Mouse (Mus musculus): ENCODE measurements around the gene Epb41l2. TPM values are rescaled to one million over a fixed set of nuclear protein-coding genes. Genes with fewer than 3 reads are reported as not detected.

The Epb41l2 gene
- polyA plus RNA-seq, 1 experiment from 2014 or later = 17.2 TPM

DNA sequence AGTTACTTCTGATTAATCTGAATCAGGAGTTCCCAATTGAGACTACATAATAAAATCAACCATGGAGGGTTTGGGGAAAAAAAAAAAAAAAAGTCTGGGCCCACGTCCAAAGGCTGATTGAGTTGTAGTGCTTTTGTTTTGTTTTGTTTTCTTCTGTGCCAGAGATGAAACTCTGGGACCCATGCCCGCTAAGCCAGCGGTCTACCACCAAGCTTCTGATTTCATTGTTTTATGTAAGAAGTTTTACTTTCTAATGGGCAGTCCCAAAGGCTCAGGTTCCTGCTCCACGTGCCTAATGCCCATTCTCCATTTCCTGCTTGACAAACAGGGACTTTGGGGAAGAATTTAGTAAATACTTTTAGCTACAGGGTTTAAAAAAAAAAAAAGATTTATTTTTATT, 33.9 kb upstream of the Epb41l2 start:
- H3K27me3 ChIP-seq (replicated peaks; ENCODE audit: control insufficient read depth, insufficient read depth, low read length) = no peaks in the 10 kb centered on the region
- ATAC-seq = peak; percentile 37; the same call in 1 of the 2 replicates
- no peak overlapping the region for H3K4me2 ChIP-seq (ENCODE audit: low read length)
- no peak overlapping the region for H3K27ac ChIP-seq (ENCODE audit: low read depth, low read length)
- H3K4me3 ChIP-seq (ENCODE audit: low read depth, low read length) = no peak overlapping the region
- H3K36me3 ChIP-seq (ENCODE audit: control insufficient read depth, insufficient read depth, low read length) = no peaks in the 10 kb centered on the region
- DNase-seq (ENCODE audit: low spot score) = peak; percentile 77
- 12% methylated on average over 4 of the region's 4 CpGs for WGBS
- H3K9ac ChIP-seq (ENCODE audit: low read length) = no peak overlapping the region
- no peaks in the 10 kb centered on the region for H3K9me3 ChIP-seq (replicated peaks; ENCODE audit: control insufficient read depth, low read length)
- H3K4me1 ChIP-seq (ENCODE audit: control insufficient read depth, insufficient read depth, low read length) = no peaks in the 10 kb centered on the region

GRCm38 (mm10) chr10:25327511-25327910, 32.1 kb upstream of the Epb41l2 start:
- Histone ChIP-seq H3K27me3 (replicated peaks; ENCODE audit: control insufficient read depth, insufficient read depth, low read length) (no peaks in the 10 kb centered on the region), H3K36me3 (ENCODE audit: control insufficient read depth, insufficient read depth, low read length) (no peaks in the 10 kb centered on the region), H3K9me3 (replicated peaks; ENCODE audit: control insufficient read depth, low read length) (no peaks in the 10 kb centered on the region), H3K4me2 (ENCODE audit: low read length) (no peak overlapping the region), H3K9ac (ENCODE audit: low read length) (no peak overlapping the region), H3K4me3 (ENCODE audit: low read depth, low read length) (no peak overlapping the region), H3K4me1 (ENCODE audit: control insufficient read depth, insufficient read depth, low read length) (no peaks in the 10 kb centered on the region), H3K27ac (ENCODE audit: low read depth, low read length) (no peak overlapping the region)
- ATAC-seq (no peak), DNase-seq (ENCODE audit: low spot score) (no peak)
- WGBS = 78% methylated on average over 6 of the region's 6 CpGs

- Histone ChIP-seq H3K9ac (ENCODE audit: low read length) (no peak overlapping the region), H3K27me3 (replicated peaks; ENCODE audit: control insufficient read depth, insufficient read depth, low read length) (no peaks in the 10 kb centered on the region), H3K4me1 (ENCODE audit: control insufficient read depth, insufficient read depth, low read length) (no peaks in the 10 kb centered on the region), H3K36me3 (ENCODE audit: control insufficient read depth, insufficient read depth, low read length) (no peaks in the 10 kb centered on the region), H3K4me3 (ENCODE audit: low read depth, low read length) (no peak overlapping the region), H3K27ac (ENCODE audit: low read depth, low read length) (no peak overlapping the region), H3K4me2 (ENCODE audit: low read length) (no peak overlapping the region), H3K9me3 (replicated peaks; ENCODE audit: control insufficient read depth, low read length) (no peaks in the 10 kb centered on the region)
- ATAC-seq (no peak), DNase-seq (ENCODE audit: low spot score) (no peak)
- 91% methylated on average over 7 of the region's 7 CpGs for WGBS
These were observed 29.5 kb upstream of the Epb41l2 start for GRCm38 (mm10) chr10:25330094-25330493.

GRCm38 (mm10) chr10:25331321-25332049, 28.1 kb upstream of the Epb41l2 start:
- Histone ChIP-seq H3K36me3 (ENCODE audit: control insufficient read depth, insufficient read depth, low read length) (no peaks in the 10 kb centered on the region), H3K27ac (ENCODE audit: low read depth, low read length) (no peak overlapping the region), H3K4me3 (ENCODE audit: low read depth, low read length) (no peak overlapping the region), H3K4me1 (ENCODE audit: control insufficient read depth, insufficient read depth, low read length) (no peaks in the 10 kb centered on the region), H3K9me3 (replicated peaks; ENCODE audit: control insufficient read depth, low read length) (no peaks in the 10 kb centered on the region), H3K9ac (ENCODE audit: low read length) (no peak overlapping the region), H3K4me2 (ENCODE audit: low read length) (no peak overlapping the region), H3K27me3 (replicated peaks; ENCODE audit: control insufficient read depth, insufficient read depth, low read length) (no peaks in the 10 kb centered on the region)
- ATAC-seq (no peak), DNase-seq (ENCODE audit: low spot score) (no peak)
- 60% methylated on average over 9 of the region's 9 CpGs for WGBS

DNA sequence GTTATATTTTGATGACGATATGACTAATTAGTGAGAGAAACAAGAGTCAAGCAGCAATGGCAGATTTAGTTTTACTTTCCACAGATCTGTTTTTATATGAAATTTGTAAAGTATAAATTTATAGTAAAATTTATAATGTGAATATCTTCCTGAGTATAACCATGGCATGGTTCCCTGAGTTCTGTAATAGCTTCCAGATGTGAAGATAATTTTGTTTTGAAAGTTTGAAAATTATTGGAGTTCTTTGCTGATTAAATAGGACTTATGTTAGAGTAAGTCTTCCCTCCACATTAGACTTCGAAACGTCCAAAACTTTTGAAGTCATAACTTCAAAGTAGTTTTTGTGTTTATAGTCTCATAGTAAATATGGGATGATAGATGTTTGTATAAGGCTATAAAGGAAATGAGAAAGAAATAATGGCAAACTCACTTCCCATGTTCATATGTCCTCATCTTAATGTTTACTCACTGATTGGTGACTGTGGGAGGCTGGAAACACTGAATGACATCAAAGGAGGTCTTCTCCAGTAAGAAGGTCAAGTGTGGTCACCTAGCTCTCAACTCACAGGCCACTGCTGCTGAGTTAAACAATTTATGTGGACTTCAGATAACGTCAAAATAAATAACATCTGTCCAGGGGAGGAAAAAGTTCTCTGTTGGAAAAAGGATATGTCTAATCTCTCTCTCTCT, 26.1 kb upstream of the Epb41l2 start:
- H3K9me3 ChIP-seq (replicated peaks; ENCODE audit: control insufficient read depth, low read length) = no peaks in the 10 kb centered on the region
- no peak overlapping the region for H3K9ac ChIP-seq (ENCODE audit: low read length)
- no peaks in the 10 kb centered on the region for H3K36me3 ChIP-seq (ENCODE audit: control insufficient read depth, insufficient read depth, low read length)
- WGBS = 81% methylated on average over 4 of the region's 4 CpGs
- no peaks in the 10 kb centered on the region for H3K4me1 ChIP-seq (ENCODE audit: control insufficient read depth, insufficient read depth, low read length)
- H3K4me3 ChIP-seq (ENCODE audit: low read depth, low read length) = no peak overlapping the region
- no peak overlapping the region for H3K27ac ChIP-seq (ENCODE audit: low read depth, low read length)
- no peak for DNase-seq (ENCODE audit: low spot score)
- H3K4me2 ChIP-seq (ENCODE audit: low read length) = no peak overlapping the region
- H3K27me3 ChIP-seq (replicated peaks; ENCODE audit: control insufficient read depth, insufficient read depth, low read length) = no peaks in the 10 kb centered on the region
- no peak for ATAC-seq

DNA sequence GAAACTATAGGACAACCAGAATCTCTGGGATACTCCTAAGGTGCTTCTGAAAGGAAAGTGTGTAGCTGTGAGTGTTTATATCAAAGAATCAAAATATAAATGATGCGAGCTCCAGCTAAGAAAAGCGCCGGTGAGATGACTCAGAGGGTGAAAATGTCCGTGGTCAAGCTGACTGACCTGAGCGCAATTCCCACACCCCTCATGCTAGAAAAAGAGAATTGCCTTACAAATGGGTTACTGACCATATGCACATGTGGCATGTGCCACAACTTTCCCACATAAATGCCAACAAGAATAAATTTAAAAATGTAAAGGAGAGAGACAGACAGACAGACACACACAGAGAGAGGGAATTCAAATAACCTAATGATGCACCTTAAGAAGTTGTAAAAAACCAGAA, 18.9 kb upstream of the Epb41l2 start:
- Histone ChIP-seq H3K4me2 (ENCODE audit: low read length) (no peak overlapping the region), H3K9ac (ENCODE audit: low read length) (no peak overlapping the region), H3K27ac (ENCODE audit: low read depth, low read length) (no peak overlapping the region), H3K36me3 (ENCODE audit: control insufficient read depth, insufficient read depth, low read length) (no peaks in the 10 kb centered on the region), H3K4me3 (ENCODE audit: low read depth, low read length) (no peak overlapping the region), H3K27me3 (replicated peaks; ENCODE audit: control insufficient read depth, insufficient read depth, low read length) (no peaks in the 10 kb centered on the region), H3K4me1 (ENCODE audit: control insufficient read depth, insufficient read depth, low read length) (no peaks in the 10 kb centered on the region), H3K9me3 (replicated peaks; ENCODE audit: control insufficient read depth, low read length) (0 out of 2 replicates have a peak, but pooled peaks cover 3% of the 10 kb centered on the region)
- DNase-seq (ENCODE audit: low spot score) (no peak), ATAC-seq (no peak)
- 95% methylated on average over 5 of the region's 5 CpGs for WGBS

DNA sequence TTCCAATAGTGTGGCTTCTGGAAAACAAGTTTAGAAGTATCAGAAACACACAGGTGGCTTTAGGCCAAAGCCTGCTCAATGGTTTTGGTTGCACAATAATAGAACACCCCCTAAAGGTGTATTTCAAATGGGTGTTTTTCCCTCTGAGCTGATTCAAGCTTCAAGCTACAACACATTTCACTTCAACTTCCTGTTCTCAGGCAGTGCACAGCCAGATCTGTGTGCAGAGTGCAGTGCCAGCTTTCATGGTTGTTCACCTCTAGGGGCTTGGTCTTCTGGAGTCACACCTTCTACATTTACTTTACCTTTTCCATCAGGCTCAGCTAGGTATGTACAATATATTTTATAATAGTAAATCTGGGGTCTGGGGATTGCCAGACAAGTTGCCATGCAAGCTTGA, 16.8 kb upstream of the Epb41l2 start:
- no peaks in the 10 kb centered on the region for H3K27me3 ChIP-seq (replicated peaks; ENCODE audit: control insufficient read depth, insufficient read depth, low read length)
- H3K9me3 ChIP-seq (replicated peaks; ENCODE audit: control insufficient read depth, low read length) = 0 out of 2 replicates have a peak, but pooled peaks cover 3% of the 10 kb centered on the region
- H3K9ac ChIP-seq (ENCODE audit: low read length) = no peak overlapping the region
- no peak overlapping the region for H3K27ac ChIP-seq (ENCODE audit: low read depth, low read length)
- H3K4me3 ChIP-seq (ENCODE audit: low read depth, low read length) = no peak overlapping the region
- H3K4me2 ChIP-seq (ENCODE audit: low read length) = no peak overlapping the region
- H3K36me3 ChIP-seq (ENCODE audit: control insufficient read depth, insufficient read depth, low read length) = no peaks in the 10 kb centered on the region
- DNase-seq (ENCODE audit: low spot score) = no peak
- no peaks in the 10 kb centered on the region for H3K4me1 ChIP-seq (ENCODE audit: control insufficient read depth, insufficient read depth, low read length)
- ATAC-seq = no peak

GRCm38 (mm10) chr10:25353941-25354340, 5.7 kb upstream of the Epb41l2 start:
- Histone ChIP-seq H3K9me3 (replicated peaks; ENCODE audit: control insufficient read depth, low read length) (no peaks in the 10 kb centered on the region; the same call in 1 of the 2 replicates), H3K27ac (ENCODE audit: low read depth, low read length) (no peak overlapping the region), H3K9ac (ENCODE audit: low read length) (no peak overlapping the region), H3K4me2 (ENCODE audit: low read length) (no peak overlapping the region), H3K27me3 (replicated peaks; ENCODE audit: control insufficient read depth, insufficient read depth, low read length) (no peaks in the 10 kb centered on the region), H3K36me3 (ENCODE audit: control insufficient read depth, insufficient read depth, low read length) (no peaks in the 10 kb centered on the region), H3K4me1 (ENCODE audit: control insufficient read depth, insufficient read depth, low read length) (no peaks in the 10 kb centered on the region), H3K4me3 (ENCODE audit: low read depth, low read length) (no peak overlapping the region)
- ATAC-seq (no peak), DNase-seq (ENCODE audit: low spot score) (no peak)
- WGBS = 91% methylated on average over 3 of the region's 3 CpGs

DNA sequence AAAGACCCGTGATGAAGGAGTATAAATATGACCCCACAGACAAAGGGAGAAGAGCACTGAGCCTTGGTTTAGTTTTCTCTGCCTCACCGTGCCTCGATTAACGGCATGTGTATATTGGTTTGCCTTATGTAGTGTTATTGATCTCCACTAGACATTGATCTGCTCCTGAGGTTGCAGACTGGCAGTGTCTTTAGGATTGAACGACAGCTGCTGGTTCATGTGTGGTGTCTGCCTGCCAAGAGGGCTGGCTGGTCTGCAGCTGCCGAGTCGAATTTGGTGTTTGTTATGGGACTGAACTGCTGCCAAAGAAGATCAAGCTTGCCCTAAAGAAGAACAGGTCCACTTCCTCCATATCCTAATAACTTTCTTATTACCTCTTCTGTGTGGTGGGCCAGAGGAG, 5.2 kb upstream of the Epb41l2 start:
- Histone ChIP-seq H3K4me2 (ENCODE audit: low read length) (no peak overlapping the region), H3K27me3 (replicated peaks; ENCODE audit: control insufficient read depth, insufficient read depth, low read length) (no peaks in the 10 kb centered on the region), H3K4me3 (ENCODE audit: low read depth, low read length) (no peak overlapping the region), H3K36me3 (ENCODE audit: control insufficient read depth, insufficient read depth, low read length) (no peaks in the 10 kb centered on the region), H3K9me3 (replicated peaks; ENCODE audit: control insufficient read depth, low read length) (no peaks in the 10 kb centered on the region; the same call in 1 of the 2 replicates), H3K4me1 (ENCODE audit: control insufficient read depth, insufficient read depth, low read length) (no peaks in the 10 kb centered on the region), H3K9ac (ENCODE audit: low read length) (no peak overlapping the region), H3K27ac (ENCODE audit: low read depth, low read length) (no peak overlapping the region)
- WGBS = 82% methylated on average over 7 of the region's 7 CpGs
- ATAC-seq = no peak
- DNase-seq (ENCODE audit: low spot score) = no peak

Data from forebrain, embryonic 14.5 days (tissue).